Mouse (Mus musculus): ENCODE measurements around the gene Chil5.

GRCm38 (mm10) chr3:106057966-106058365 is 25.4 kb upstream of the Chil5 start:
- no peak for TF ChIP-seq CTCF (IDR thresholded peaks at IDR 0.05; ENCODE audit: borderline replicate concordance, insufficient read depth, low read length)
- TF ChIP-seq POLR2A (IDR thresholded peaks at IDR 0.05; ENCODE audit: low read depth, low read length) = no peak
